Mouse (Mus musculus) ovary, postnatal 10 days (tissue): Measurements from ENCODE around the gene Snx3.

Source experiments
- DNase-seq: peaks from one replicate; pipeline ENCODE4 v3.0.0; 2022; ENCODE audit warnings: low spot score

The Snx3 gene

GRCm38 (mm10) chr10:42501775-42502348 lies at the start of gene Snx3:
Snx3 (plus strand) TSS chr10:42502030.
- DNase-seq = peak; percentile 88

- no peak for DNase-seq
Observed at GRCm38 (mm10) chr10:42454266-42454665, 47.6 kb upstream of the Snx3 start.

- DNase-seq = no peak
Observed at GRCm38 (mm10) chr10:42454690-42455089, 47.1 kb upstream of the Snx3 start.

- DNase-seq = no peak
Observed at GRCm38 (mm10) chr10:42455981-42456380, 45.8 kb upstream of the Snx3 start.

- DNase-seq = no peak
Observed at GRCm38 (mm10) chr10:42457557-42458191, 44.2 kb upstream of the Snx3 start.

GRCm38 (mm10) chr10:42464224-42464623 lies 37.6 kb upstream of the Snx3 start:
- no peak for DNase-seq

- no peak for DNase-seq
Observed at GRCm38 (mm10) chr10:42464805-42465204, 37.0 kb upstream of the Snx3 start.

GRCm38 (mm10) chr10:42474946-42475514 lies 26.8 kb upstream of the Snx3 start:
- DNase-seq = no peak

- DNase-seq = no peak
Observed at GRCm38 (mm10) chr10:42476774-42477475, 24.9 kb upstream of the Snx3 start.

- peak; percentile 77 for DNase-seq
Observed at GRCm38 (mm10) chr10:42477550-42478340, 24.1 kb upstream of the Snx3 start.

- no peak for DNase-seq
Observed at GRCm38 (mm10) chr10:42478341-42478720, 23.5 kb upstream of the Snx3 start, which contains the start of gene Afg1l. Afg1l (minus strand) TSS chr10:42478565.

- DNase-seq = no peak
Observed at GRCm38 (mm10) chr10:42480719-42481118, 21.1 kb upstream of the Snx3 start.

GRCm38 (mm10) chr10:42488606-42489296 lies 13.1 kb upstream of the Snx3 start:
- DNase-seq = no peak

GRCm38 (mm10) chr10:42491158-42491557 lies 10.7 kb upstream of the Snx3 start:
- DNase-seq = no peak

GRCm38 (mm10) chr10:42492027-42492771 lies 9.6 kb upstream of the Snx3 start:
- DNase-seq = no peak

GRCm38 (mm10) chr10:42493000-42493399 lies 8.8 kb upstream of the Snx3 start:
- no peak for DNase-seq

GRCm38 (mm10) chr10:42500611-42501010 lies 1.2 kb upstream of the Snx3 start:
- DNase-seq = no peak

GRCm38 (mm10) chr10:42501161-42501560 lies 669 bp upstream of the Snx3 start:
- no peak for DNase-seq

- DNase-seq = peak; percentile 55
Observed at GRCm38 (mm10) chr10:42502349-42503111, 700 bp downstream of the Snx3 start.

GRCm38 (mm10) chr10:42504096-42504710 lies 2.4 kb downstream of the Snx3 start:
- no peak for DNase-seq
